Mouse (Mus musculus) CH12.LX (cell line): Measurements from ENCODE around the gene Gm15737. TPM values are rescaled to one million over a fixed set of nuclear protein-coding genes. Genes with fewer than 3 reads are reported as not detected.

Experiments used
- DNase-seq: peaks from one replicate; pipeline ENCODE4 v3.0.0-alpha.2; 2013; ENCODE audit errors: extremely low read depth
- H3K27ac ChIP-seq: 2 replicates; pipeline ENCODE4 v1.5.1; 2012; ENCODE audit warnings: low read depth, mild to moderate bottlenecking, control low read depth, moderate library complexity; ENCODE audit not compliant: insufficient read depth
- H3K27me3 ChIP-seq: replicated peaks from 2 replicates; pipeline ENCODE3; 2012; ENCODE audit warnings: inconsistent platforms
- H3K36me3 ChIP-seq, 2 experiments: replicated peaks in 1 of 2; 2 replicates each; pipeline versions ENCODE3 to v1.6.1; 2012; ENCODE audit warnings: inconsistent platforms in 1 of 2, low read length in 1 of 2, mild to moderate bottlenecking in 1 of 2, mixed read lengths in 1 of 2, moderate library complexity in 1 of 2; ENCODE audit not compliant: control insufficient read depth in 1 of 2, insufficient read depth in 1 of 2
- H3K4me1 ChIP-seq, 2 experiments: 2 replicates each; pipeline ENCODE4 v1.6.1; 2012; ENCODE audit warnings: inconsistent platforms in 1 of 2, moderate library complexity in 1 of 2; ENCODE audit not compliant: insufficient read depth in 2 of 2, control insufficient read depth in 1 of 2
- H3K4me2 ChIP-seq: 2 replicates; pipeline ENCODE4 v1.6.1; 2012; ENCODE audit warnings: low read depth, mild to moderate bottlenecking, control low read depth; ENCODE audit not compliant: poor library complexity, insufficient read depth, severe bottlenecking
- H3K4me3 ChIP-seq, 3 experiments: fragments of 150-350 bp in 1 of 3; sonication (generic) in 1 of 3; replicated peaks in 1 of 3; 2 replicates each; pipeline versions ENCODE3 to v1.5.1; 2011 to 2012; ENCODE audit warnings: low read depth in 2 of 3, low read length in 2 of 3, mild to moderate bottlenecking in 2 of 3, moderate library complexity in 2 of 3, control low read depth in 1 of 3, improper control_type of control experiment in 1 of 3, inconsistent platforms in 1 of 3, mixed read lengths in 1 of 3; ENCODE audit not compliant: poor library complexity in 1 of 3
- H3K79me2 ChIP-seq: replicated peaks from 2 replicates; pipeline ENCODE4 v1.6.1; 2012; ENCODE audit warnings: mild to moderate bottlenecking, moderate library complexity; ENCODE audit not compliant: control insufficient read depth, poor library complexity, insufficient read depth, severe bottlenecking; ENCODE audit errors: extremely low read depth
- H3K9ac ChIP-seq: 2 replicates; pipeline ENCODE4 v1.6.1; 2012; ENCODE audit warnings: low read depth, mild to moderate bottlenecking, control low read depth, moderate library complexity; ENCODE audit not compliant: insufficient read depth
- H3K9me3 ChIP-seq: replicated peaks from 2 replicates; pipeline ENCODE3; 2012; ENCODE audit warnings: low read length, inconsistent platforms, mixed read lengths
- E2F4 ChIP-seq: IDR thresholded peaks from 2 replicates; pipeline ENCODE4 v1.6.1; 2011; ENCODE audit warnings: low read depth, low read length, improper control_type of control experiment; ENCODE audit not compliant: insufficient replicate concordance
- MEF2A ChIP-seq: IDR thresholded peaks from 2 replicates; pipeline ENCODE4 v1.6.1; 2014; ENCODE audit warnings: low read depth, mild to moderate bottlenecking, inconsistent platforms, low read length, improper control_type of control experiment, borderline replicate concordance
- RAD21 ChIP-seq: IDR thresholded peaks from 2 replicates; pipeline ENCODE4 v1.6.1; 2011; ENCODE audit warnings: low read depth, mild to moderate bottlenecking, low read length, improper control_type of control experiment, moderate library complexity
- dilution Hi-C: fragments of 300-500 bp; cut with MboI; formaldehyde crosslinking; loops from 2 replicates; pipeline ENCODE4 v1.14.3; 2020; ENCODE audit warnings: low sequenced_read_pairs; ENCODE audit not compliant: extremely low pct_unique_long_range_greater_than_20kb, extremely low pct_ligation_motif_present
- in situ Hi-C: fragments of 300-500 bp; cut with MboI; formaldehyde crosslinking; loops from 3 replicates; pipeline ENCODE4 v1.14.3; 2019; ENCODE audit warnings: low sequenced_read_pairs, low pct_ligation_motif_present, low pct_unique_long_range_greater_than_20kb, mixed read lengths
- polyA plus RNA-seq: library from polyadenylated mRNA; unstranded; fragments of >175 nt; gene quantifications from 2 replicates; pipeline ENCODE4 v1.2.1, GENCODE M21; 2012; ENCODE audit warnings: low read depth; ENCODE audit not compliant: insufficient read length
- total RNA-seq, 2 experiments: library from RNA; depleted of rRNA; stranded (reverse); fragments of 300-350 nt in 1 of 2; fragments of >200 nt in 1 of 2; gene quantifications; 2 replicates each; pipeline ENCODE4 v1.2.3; 2012 to 2014

Gene Gm15737
- total and polyA plus RNA-seq, 3 experiments = not detected

DNA sequence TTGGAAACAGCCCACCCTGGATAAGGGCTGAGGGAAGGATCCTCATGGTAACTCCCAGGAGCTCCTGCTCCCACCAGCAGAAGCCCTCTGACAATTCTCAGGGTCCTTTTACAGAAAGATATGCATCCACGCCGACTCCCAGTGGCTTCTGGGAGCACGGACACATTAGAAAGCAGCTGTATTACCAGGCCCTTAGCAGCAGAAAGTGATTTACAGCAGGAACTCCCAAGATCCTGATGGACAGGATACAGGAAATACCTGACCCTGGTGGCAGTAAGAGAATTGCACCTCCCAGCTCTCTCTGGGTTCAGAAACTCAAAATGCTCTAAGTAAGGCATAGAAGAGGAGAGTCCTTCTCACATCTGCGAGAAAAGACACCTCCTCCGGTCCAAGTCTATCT lies 59.1 kb downstream of the Gm15737 start:
- H3K27ac ChIP-seq = no peak overlapping the region
- TF ChIP-seq E2F4 (no peak), MEF2A (no peak), RAD21 (no peak)
- no peak overlapping the region for H3K4me3 ChIP-seq
- H3K9me3 ChIP-seq = peaks cover 82% of the 10 kb centered on the region
- no peaks in the 10 kb centered on the region for H3K36me3 ChIP-seq
- in situ Hi-C loops (no loop called here), dilution Hi-C loops (no loop called here)
- DNase-seq = no peak
- H3K4me2 ChIP-seq = no peak overlapping the region
- no peaks in the 10 kb centered on the region for H3K79me2 ChIP-seq
- no peak overlapping the region for H3K9ac ChIP-seq
- no peaks in the 10 kb centered on the region for H3K4me1 ChIP-seq
- H3K27me3 ChIP-seq = no peaks in the 10 kb centered on the region

Other genes with a start within 250 kb of the Gm15737 start
- gene Prickle2, start 163.2 kb upstream of the Gm15737 start, total RNA-seq (2012; rRNA removed) = not detected in 2 replicates
- gene Prickle2, start 163.2 kb upstream of the Gm15737 start, total RNA-seq (2014; rRNA removed) = not detected in 2 replicates
- not detected in 2 replicates for gene Prickle2, start 163.2 kb upstream of the Gm15737 start, polyA plus RNA-seq
- gene A730049H05Rik, start 52.9 kb upstream of the Gm15737 start, total RNA-seq (2012; rRNA removed) = not detected in 2 replicates
- gene A730049H05Rik, start 52.9 kb upstream of the Gm15737 start, total RNA-seq (2014; rRNA removed) = not detected in 2 replicates
- gene A730049H05Rik, start 52.9 kb upstream of the Gm15737 start, polyA plus RNA-seq = not detected in 2 replicates
- gene Adamts9, start 74.1 kb downstream of the Gm15737 start, total RNA-seq (2012; rRNA removed) = not detected in 2 replicates
- gene Adamts9, start 74.1 kb downstream of the Gm15737 start, total RNA-seq (2014; rRNA removed) = not detected in 2 replicates
- gene Adamts9, start 74.1 kb downstream of the Gm15737 start, polyA plus RNA-seq = not detected in 2 replicates